Mouse (Mus musculus) cerebellum, postnatal 36 days (tissue): ENCODE results near the gene Dnajb2.
A peak's percentile ranks its signal among the peaks of the same experiment; 100 is the strongest.

Source experiments
- DNase-seq, 2 experiments: peaks; one replicate each; pipeline ENCODE4 v3.0.0; 2021 to 2022; ENCODE audit warnings: mixed read lengths in 2 of 2

The Dnajb2 gene

DNA sequence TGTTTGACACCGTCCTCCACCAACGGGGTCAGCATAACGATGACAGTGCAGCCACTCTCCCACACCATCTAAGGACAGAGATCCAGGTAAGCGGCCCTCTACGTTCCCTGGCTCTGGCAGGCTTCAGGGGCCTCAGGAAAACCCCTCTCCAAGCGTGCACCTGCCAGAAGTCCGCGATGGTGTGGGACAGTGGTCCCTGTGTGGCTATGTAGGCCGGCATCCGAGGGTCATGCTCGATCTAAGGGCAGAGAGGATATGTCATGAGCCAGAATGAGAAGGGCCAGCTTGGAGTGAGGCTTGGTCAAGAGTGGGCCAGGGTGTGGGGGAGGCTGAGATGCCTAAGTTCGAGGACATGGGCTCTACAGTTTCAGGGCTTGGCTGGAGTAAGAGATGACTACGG is 16.1 kb downstream of the Dnajb2 start:
- DNase-seq, result no peak

DNA sequence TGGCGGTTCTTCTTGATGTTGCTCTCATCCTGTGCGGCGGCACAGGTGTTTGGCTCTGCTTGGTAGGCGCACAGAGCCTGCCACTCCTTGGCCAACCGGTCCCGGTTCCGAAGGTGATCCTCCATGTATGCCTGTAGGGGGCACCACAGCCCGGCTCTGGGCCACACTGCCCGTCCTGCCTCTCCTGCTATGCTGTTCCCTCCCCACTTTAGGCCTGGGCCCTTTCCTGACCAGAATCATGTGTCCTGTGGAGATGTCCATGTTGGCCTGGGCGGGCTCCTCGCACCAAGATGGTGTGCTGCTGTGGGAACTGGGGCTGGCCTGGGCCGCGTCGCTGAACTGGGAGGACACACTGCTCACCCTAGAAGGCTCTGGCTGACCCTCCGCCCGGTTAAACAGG is 16.8 kb downstream of the Dnajb2 start:
- DNase-seq, result peak in 1 of 2 experiments; percentile 38

- peak; percentile 88 to 95 for DNase-seq
These were observed 17.8 kb downstream of the Dnajb2 start for GRCm38 (mm10) chr1:75253849-75254624.

- DNase-seq, result no peak
These were observed 18.4 kb downstream of the Dnajb2 start for GRCm38 (mm10) chr1:75254625-75255013.

- DNase-seq, result no peak
These were observed 19.4 kb downstream of the Dnajb2 start for GRCm38 (mm10) chr1:75255516-75256046.

DNA sequence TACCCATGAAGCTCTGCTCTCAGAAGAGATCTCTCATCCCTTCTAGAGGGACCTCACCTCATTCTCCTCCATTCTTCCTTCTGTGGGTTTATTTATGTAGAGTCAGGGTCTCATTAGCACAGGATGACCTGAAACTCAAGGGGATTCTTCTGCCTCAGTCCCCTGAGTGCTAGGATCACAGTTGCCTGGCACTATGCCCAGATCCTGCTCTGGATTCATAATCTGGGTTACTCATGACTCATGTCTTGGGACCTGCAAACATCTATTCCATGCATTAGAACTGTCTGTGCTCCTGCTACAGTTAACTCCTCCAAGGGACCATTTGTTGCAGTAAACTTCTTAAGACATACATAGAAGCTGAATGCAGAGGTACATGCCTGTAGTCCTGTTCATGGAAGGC is 25.1 kb downstream of the Dnajb2 start:
- no peak for DNase-seq

DNA sequence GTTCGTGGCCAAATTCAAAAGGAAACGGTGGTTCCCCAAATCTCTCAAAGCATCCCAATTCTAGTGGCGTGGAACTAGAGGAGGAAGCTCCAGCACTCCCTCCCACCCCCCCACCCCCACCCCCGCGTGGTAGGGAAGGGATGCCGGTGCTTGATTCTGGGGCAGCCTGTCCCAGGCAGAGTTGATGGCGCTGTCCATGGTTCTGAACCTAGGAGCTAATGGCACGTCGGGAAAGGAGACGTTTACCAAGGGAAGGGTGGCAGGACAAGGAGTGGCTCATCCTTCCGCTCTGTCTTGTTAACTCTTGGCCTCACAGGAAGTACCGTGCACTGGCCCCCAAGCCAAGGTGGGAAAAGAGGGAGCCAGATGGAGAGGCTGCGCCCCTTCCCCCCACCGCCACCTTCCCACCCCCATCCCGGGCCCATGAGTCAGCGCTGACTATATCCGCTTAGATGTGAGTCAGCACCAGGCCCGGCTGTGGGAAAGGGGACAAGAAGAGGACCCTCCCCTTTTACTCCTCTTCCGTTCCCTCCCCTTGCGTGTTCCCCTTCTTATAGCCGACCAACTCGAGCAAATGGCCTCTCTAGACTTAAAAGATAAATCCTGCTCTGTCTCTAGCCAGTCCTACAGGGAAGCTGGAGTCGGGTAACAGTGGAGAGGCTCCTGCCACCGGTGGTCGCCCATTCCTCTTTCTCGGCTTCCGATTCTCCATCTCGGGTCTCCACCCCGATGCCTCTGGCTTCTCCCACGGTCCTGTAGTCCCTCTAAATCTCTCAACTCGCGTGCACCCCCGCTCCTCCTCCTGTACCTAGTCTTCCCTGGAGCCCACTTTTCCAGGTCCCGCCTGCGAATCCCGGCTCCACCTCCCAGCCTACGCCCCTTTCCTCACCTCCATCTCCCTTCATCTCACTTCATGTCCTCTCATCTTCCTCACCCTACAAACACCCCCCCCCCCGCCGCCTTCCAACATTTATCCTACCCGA is 27.1 kb downstream of the Dnajb2 start:
- peak in 1 of 2 experiments; percentile 38 for DNase-seq

GRCm38 (mm10) chr1:75264091-75264880 is 28.1 kb downstream of the Dnajb2 start, which contains the start of gene Ptprn:
Gene Ptprn, minus strand, starts transcription at chr1:75264502.
- peak; percentile 71 to 74 for DNase-seq

DNA sequence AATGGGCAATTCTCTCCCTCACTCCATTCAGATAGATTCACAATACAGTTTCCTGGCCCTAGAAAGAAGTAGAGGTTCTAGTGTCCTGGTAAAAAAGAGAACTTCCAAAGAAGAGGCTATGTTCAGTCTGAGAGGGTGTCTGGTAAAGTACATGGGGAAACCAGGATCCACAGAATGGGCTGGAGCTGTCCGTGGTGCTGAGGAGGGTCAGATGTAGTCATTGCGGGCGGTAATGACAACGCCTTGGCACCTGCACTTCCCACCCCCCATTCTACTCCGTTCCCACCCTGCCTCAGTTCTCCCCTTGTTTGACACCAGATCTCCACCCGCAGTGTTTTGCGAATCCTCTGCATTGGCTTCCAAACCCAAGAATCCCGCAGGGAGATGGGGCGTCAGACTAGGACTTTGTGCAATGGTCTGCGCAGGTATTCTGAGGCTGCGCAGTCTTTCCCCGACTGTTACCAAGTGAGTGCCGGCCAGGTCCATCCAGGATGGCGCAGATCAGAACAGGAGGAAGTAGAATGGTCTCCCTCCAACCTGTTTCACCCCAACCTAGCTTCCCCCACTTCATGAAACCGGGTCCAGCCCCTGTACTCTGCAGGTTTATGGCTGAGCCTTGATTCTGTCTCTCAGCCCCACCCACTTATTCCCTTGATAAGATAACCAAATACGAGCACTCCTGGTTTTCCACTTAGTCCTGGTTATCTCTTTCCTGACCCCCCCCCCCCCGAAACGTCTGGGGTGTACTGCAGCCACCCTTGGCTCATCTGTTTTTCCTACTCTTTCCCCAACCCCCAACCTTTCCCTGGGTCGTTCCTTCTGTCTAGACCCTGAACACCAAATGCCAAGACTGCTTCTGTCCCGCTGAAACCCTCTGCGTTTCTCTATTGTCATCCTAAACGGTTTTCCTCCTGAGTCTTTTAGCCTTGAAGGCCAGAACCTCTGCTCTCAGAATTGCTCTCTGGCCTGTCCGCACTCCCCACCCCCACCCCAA is 41.3 kb downstream of the Dnajb2 start:
- peak; percentile 32 to 39 for DNase-seq

DNA sequence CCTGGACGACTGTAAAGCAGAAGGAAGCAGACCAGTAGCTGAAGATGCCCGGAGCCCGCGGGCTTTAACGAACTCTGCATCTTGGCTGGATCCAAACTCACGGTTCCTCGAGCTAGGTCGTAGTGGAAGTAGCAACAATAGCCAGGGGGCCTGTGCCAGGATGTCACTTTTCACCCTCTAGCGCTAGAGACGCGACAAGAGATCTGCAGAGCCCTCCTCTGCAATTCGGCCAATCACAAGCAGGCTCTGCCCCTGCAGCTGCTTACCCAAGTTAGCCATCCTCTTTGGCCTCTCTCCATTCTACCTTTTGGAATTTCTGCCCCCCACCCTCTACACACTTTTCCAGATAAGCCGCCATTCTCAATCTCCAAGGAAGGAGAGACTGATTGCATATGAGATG is 42.0 kb downstream of the Dnajb2 start, which contains the start of gene Resp18:
Gene Resp18, minus strand, starts transcription at position 188 of the 400 bp plus-strand sequence.
- peak in 1 of 2 experiments; percentile 31 for DNase-seq

DNA sequence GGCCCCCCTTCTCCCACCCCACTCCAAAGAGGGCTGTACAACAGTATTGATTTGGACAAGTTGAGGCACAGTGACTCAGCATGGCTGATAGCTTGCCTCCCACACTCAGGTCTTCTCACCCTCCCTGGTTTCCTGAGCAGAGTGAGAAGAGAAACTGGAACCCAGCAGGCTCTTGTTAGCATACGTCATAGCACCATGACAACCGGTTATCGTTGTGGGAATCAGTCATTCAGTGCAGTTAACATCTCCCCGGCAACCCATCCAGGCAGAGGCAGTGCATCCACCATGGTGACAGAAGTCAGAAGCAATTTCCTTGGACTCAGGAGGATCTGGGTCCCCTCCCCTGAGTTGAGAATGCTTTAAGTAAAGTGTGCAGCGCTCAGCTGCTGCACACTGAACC is 46.8 kb downstream of the Dnajb2 start:
- no peak for DNase-seq

DNA sequence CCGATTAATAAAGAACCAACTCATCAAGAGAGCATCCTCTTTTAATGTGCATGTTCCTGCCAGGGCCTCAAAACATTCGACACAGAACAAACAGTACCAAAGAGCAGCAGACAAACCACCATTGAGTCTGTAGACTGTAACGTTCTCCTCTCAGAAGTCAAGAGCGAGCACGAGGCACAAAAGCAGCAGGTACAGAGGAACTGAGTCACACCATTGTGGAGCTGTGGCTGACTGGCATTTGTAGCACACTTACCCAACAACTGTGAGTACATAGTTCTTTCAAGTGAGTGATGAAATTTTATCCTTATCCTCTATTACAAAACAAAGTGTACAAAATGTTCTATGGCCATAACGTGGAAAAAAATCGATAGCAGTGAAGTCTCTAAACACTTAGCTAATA is 48.7 kb downstream of the Dnajb2 start:
- DNase-seq, result no peak

DNA sequence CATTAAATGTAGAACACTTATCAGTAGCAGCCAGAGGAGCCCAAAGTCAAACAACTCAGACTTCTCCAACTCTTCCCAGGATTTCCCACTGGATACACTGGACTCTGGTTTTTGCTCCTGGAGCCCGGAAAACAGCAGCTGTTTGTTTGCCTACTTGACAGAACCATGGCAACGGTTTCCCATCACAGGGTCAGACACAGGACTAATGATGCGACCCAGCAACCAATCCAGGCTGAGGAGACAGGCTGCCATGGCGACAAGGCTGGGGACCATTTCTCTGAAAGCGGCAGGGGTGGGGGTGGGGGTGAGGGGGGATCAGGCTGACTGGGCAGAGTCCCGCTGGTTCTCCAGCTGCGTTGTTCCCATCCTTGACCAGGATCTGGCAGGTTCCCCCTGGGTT is 53.2 kb downstream of the Dnajb2 start:
- no peak for DNase-seq

DNA sequence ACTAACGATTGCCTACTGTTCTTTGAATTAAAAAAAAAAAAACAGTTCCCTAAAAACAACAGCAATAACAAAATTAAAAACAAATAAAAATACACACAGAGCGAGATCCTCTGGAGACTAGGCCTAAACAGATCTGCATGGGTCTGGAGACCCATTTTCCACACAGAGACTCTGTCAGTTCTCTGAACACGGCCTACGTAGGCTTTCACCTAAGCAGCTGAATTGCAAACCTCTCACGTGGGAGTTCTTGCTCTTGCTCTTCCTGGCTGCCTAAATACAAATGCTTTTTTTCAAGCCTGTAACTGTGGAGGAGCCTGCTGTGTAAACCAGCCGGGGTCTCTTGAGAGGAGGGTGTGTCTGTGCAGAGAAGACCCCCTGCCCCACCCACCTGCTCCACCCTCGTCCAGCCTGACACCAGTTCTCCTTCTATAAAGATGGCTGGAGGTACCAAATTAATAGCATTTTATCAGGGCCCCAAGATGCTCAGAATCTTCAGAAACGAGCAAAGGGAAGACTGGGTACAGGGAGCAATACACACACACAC is 53.8 kb downstream of the Dnajb2 start:
- DNase-seq, result no peak

GRCm38 (mm10) chr1:75290582-75290981 is 54.4 kb downstream of the Dnajb2 start:
- DNase-seq, result peak; percentile 56 to 77

DNA sequence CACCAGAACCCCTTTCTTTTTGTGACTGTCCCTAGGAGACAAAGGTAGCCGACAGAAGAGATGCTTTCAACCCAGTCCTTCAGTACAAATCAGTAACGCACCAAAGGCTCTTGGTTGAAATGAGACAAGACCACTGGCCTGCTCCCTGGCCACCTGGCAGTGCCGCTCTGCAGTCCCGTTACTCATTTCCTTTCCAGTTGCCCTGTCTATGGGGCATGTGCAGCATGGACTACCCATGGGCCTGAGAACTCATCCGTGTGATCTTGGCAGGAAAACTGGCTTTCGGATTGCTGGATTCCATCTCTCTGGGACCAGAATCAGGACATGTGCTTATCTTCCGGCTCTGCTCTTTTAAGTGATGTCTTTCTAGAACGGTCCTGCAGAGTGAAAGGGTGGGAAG is 55.1 kb downstream of the Dnajb2 start:
- DNase-seq, result no peak

DNA sequence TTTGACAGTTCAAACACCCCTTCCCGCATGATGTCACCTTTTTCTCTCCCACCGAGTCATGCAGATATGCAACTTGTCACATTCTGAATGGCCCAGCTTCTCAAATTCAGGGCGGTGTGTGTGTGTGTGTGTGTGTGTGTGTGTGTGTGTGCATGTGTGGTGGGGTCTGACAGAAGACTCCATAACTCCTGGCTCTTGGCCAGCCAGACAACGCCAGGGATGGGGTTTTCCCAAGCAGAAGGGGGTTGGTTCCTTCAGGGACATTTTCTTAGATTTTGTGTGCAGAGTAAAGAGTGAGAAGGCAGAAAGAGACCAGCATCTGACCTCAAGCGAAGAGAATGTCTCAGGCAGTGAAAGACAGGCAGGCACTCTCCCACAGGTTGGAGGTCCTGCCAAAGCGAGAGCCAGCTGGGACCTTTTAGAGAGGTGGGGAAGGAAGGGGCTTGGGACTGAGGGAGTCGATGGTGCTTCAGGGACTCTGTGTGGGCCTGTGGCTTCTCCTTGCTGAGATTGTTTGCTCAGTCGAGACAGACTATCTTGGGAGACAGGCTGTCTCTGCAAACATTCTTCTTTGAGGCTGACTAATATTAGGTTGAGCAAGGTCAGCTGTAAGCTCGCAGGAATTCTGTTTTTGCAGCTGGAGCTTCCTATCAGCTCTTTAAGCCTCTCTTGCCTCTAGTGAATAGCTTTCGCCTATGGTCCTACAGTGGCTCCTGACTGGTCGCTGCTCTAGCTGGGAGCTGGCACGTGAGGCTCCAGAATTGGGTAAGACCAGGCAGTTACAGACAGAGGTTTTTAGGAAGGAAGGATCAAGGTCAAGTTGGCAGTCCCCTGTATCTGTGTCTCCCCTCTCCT is 56.5 kb downstream of the Dnajb2 start:
- DNase-seq, result no peak

GRCm38 (mm10) chr1:75293331-75293701 is 57.1 kb downstream of the Dnajb2 start:
- no peak for DNase-seq

DNA sequence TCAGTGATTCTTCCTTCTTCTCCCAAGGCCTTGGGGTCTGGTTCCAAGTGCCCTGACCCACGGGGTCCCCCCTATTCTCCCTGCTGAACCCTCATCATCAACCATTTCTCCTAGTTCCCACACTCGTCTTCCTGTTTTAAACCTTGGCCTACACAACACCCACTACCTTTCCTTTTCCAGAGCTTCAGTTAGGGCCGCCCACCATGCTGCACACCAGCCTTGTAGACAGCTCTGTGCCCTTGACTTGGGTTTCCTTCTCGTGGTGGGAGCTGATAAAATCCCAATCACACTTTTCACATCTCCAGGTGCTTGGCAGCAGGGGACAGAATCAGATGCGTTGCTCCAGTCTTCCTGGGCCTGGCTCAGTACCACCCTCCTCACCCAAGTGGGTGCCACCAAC is 58.1 kb downstream of the Dnajb2 start:
- no peak for DNase-seq
